Comparison of ENCODE assay signal across 10 mouse cellular contexts in the genomic region with DNA sequence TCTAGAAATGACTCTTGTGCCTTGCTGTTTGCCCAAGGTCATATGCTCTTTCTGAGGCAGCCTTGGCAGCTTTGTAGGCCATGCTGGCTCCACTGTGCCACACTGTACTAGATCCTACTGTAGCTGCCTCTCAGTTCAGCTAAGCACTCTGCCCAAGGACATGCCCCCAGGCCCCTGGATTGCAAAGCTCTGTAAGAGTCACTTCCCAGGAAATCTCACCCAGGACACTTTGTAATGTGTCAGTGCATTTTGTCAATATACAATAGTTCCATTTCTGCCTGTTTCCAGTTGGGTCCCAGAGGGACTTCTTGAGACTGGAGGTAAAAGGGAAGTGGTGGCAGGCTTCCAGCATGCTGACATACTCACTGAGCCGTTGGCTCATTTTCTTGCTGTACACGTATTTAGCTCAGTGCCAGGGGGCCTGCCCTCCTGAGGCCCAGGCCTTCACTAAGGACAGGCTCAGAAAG.
DNase-seq lines count a peak whose midpoint lies in the region; ATAC-seq and TF ChIP-seq lines count a peak whose summit lies in the region.
"Had no signal": no experiment of that assay in that cellular context is flagged by ENCODE, and none has a peak within 500 bp of the region (broad histone marks: within the 10 kb centered on the region; RNA-seq: fewer than 3 reads in every experiment).

No protein-coding gene starts in this region.

- WGBS in neural tube, embryonic 13.5 days: 40% methylated on average over 2 of the region's 2 CpGs
- 11% methylated on average over 2 of the region's 2 CpGs for WGBS in forebrain, postnatal 0 days

- no peaks in the 10 kb centered on the region for H3K36me3 ChIP-seq in neural tube, embryonic 13.5 days
- no peaks in the 10 kb centered on the region for H3K36me3 ChIP-seq in forebrain, postnatal 0 days (ENCODE audit: insufficient read depth)
- H3K36me3 ChIP-seq: limb, embryonic 13.5 days had no signal

- no peak for ATAC-seq in cerebellum, adult (ENCODE audit: insufficient number of reproducible peaks, low FRiP score, low TSS enrichment)
- ATAC-seq in neural tube, embryonic 13.5 days (ENCODE audit: low read depth): 0 out of 2 replicates have a peak, but pooled peaks have one; percentile 40
- peak; percentile 59; the same call in 1 of the 2 replicates for ATAC-seq in forebrain, postnatal 0 days

- TF ChIP-seq CTCF in forebrain, postnatal 0 days (IDR thresholded peaks at IDR 0.05; ENCODE audit: low read depth): no peak

- H3K4me2 ChIP-seq in neural tube, embryonic 13.5 days: no peak overlapping the region
- no peak overlapping the region for H3K4me2 ChIP-seq in forebrain, postnatal 0 days (ENCODE audit: low read depth)
- H3K4me2 ChIP-seq: limb, embryonic 13.5 days had no signal

- no peak overlapping the region for H3K4me3 ChIP-seq in neural tube, embryonic 13.5 days
- H3K4me3 ChIP-seq in forebrain, postnatal 0 days (ENCODE audit: low read depth, low read length): no peak overlapping the region
- H3K4me3 ChIP-seq: limb, embryonic 13.5 days had no signal

- DNase-seq in cerebellum, adult 9-10 months: peak; percentile 5
- DNase-seq in neural tube, embryonic 10.5 days (ENCODE audit: extremely low spot score, low spot score): no peak
- DNase-seq in forebrain, postnatal 0 days: peak; percentile 51
- peak; percentile 30 to 41 for DNase-seq in kidney, postnatal 4 days
- DNase-seq in layer of hippocampus, adult 11-12 months (ENCODE audit: low spot score): no peak
- DNase-seq in layer of hippocampus, adult 8-10 months (ENCODE audit: low spot score in 2 of 2): no peak
- DNase-seq: thymus, postnatal 36 days had no signal

- H3K4me1 ChIP-seq in neural tube, embryonic 13.5 days (replicated peaks): peaks cover 23% of the 10 kb centered on the region
- H3K4me1 ChIP-seq in forebrain, postnatal 0 days (ENCODE audit: insufficient read depth): no peaks in the 10 kb centered on the region

- no peaks in the 10 kb centered on the region for H3K9me3 ChIP-seq in neural tube, embryonic 13.5 days
- H3K9me3 ChIP-seq in forebrain, postnatal 0 days (ENCODE audit: low read length): no peaks in the 10 kb centered on the region
- H3K9me3 ChIP-seq: limb, embryonic 13.5 days had no signal

- H3K9ac ChIP-seq in neural tube, embryonic 13.5 days: no peak overlapping the region
- no peak overlapping the region for H3K9ac ChIP-seq in forebrain, postnatal 0 days
- H3K9ac ChIP-seq: limb, embryonic 13.5 days had no signal

- no peak overlapping the region for H3K27ac ChIP-seq in neural tube, embryonic 13.5 days (replicated peaks)
- no peak overlapping the region for H3K27ac ChIP-seq in forebrain, postnatal 0 days (ENCODE audit: low read depth, low read length)
- H3K27ac ChIP-seq: limb, embryonic 13.5 days had no signal

- no peaks in the 10 kb centered on the region for H3K27me3 ChIP-seq in neural tube, embryonic 13.5 days
- no peaks in the 10 kb centered on the region for H3K27me3 ChIP-seq in forebrain, postnatal 0 days (ENCODE audit: insufficient read depth, low read length)
- H3K27me3 ChIP-seq: limb, embryonic 13.5 days had no signal

Comparison
In these comparisons a context has a peak if more than half of its experiments do, and no peak if none do; other contexts are left out.
1. DNase-seq: peak in cerebellum, adult 9-10 months (single experiment), forebrain, postnatal 0 days (single experiment) and kidney, postnatal 4 days (2 of 2); none in neural tube, embryonic 10.5 days (single experiment), layer of hippocampus, adult 11-12 months (single experiment) and layer of hippocampus, adult 8-10 months (0 of 2).